Mouse (Mus musculus) skeletal muscle tissue, adult 2 months (tissue): ENCODE results near the gene Hist1h3d.
"Not testable (repeated sequence)": the region's sequence is repeated elsewhere in the genome, so short reads cannot be mapped to it uniquely, and the experiment has no call there.

Experiments
- DNase-seq: peaks from one replicate; pipeline ENCODE4 v3.0.0-alpha.2; 2012; ENCODE audit warnings: low read depth, low spot score

Hist1h3d gene

GRCm38 (mm10) chr13:23585029-23585441, 9.5 kb downstream of the Hist1h3d start:
- DNase-seq = peak; percentile 52

- DNase-seq = peak; percentile 93
Observed at GRCm38 (mm10) chr13:23585442-23586098, 10.0 kb downstream of the Hist1h3d start.

GRCm38 (mm10) chr13:23586099-23586939, 10.8 kb downstream of the Hist1h3d start:
- no peak for DNase-seq

GRCm38 (mm10) chr13:23586940-23587225, 11.3 kb downstream of the Hist1h3d start:
- DNase-seq = no peak

GRCm38 (mm10) chr13:23591206-23591605, 15.6 kb downstream of the Hist1h3d start:
- no peak for DNase-seq

- not testable (repeated sequence) for DNase-seq
Observed at GRCm38 (mm10) chr13:23591886-23592285, 16.3 kb downstream of the Hist1h3d start.

- DNase-seq = no peak
Observed at GRCm38 (mm10) chr13:23592614-23593013, 17.1 kb downstream of the Hist1h3d start.

GRCm38 (mm10) chr13:23593051-23593770, 17.6 kb downstream of the Hist1h3d start:
- no peak for DNase-seq

- DNase-seq = no peak
Observed at GRCm38 (mm10) chr13:23595185-23595584, 19.6 kb downstream of the Hist1h3d start.

GRCm38 (mm10) chr13:23595622-23596372, 20.2 kb downstream of the Hist1h3d start:
- no peak for DNase-seq

- peak; percentile 60 for DNase-seq
Observed at GRCm38 (mm10) chr13:23597957-23598356, 22.4 kb downstream of the Hist1h3d start.

- DNase-seq = no peak
Observed at GRCm38 (mm10) chr13:23603182-23603699, 27.7 kb downstream of the Hist1h3d start.

GRCm38 (mm10) chr13:23604452-23604851, 28.9 kb downstream of the Hist1h3d start:
- no peak for DNase-seq

GRCm38 (mm10) chr13:23605052-23605451, 29.5 kb downstream of the Hist1h3d start:
- DNase-seq = no peak

- DNase-seq = no peak
Observed at GRCm38 (mm10) chr13:23609209-23609608, 33.6 kb downstream of the Hist1h3d start.

GRCm38 (mm10) chr13:23609844-23610243, 34.3 kb downstream of the Hist1h3d start:
- no peak for DNase-seq

- DNase-seq = no peak
Observed at GRCm38 (mm10) chr13:23610393-23610792, 34.8 kb downstream of the Hist1h3d start.

- no peak for DNase-seq
Observed at GRCm38 (mm10) chr13:23611638-23612037, 36.1 kb downstream of the Hist1h3d start.

GRCm38 (mm10) chr13:23620056-23620732, 44.6 kb downstream of the Hist1h3d start:
- DNase-seq = no peak

GRCm38 (mm10) chr13:23620733-23621531, 45.4 kb downstream of the Hist1h3d start, which contains the start of gene Hist1h2be:
TSS of gene Hist1h2be (minus strand) at chr13:23621124.
- DNase-seq = peak; percentile 87
